Mouse (Mus musculus): ENCODE results near the gene Nek6.

GRCm38 (mm10) chr2:38579528-38579927 is 68.1 kb downstream of the Nek6 start:
- no peak for TF ChIP-seq CTCF (IDR thresholded peaks at IDR 0.05; ENCODE audit: control insufficient read depth, insufficient read depth, insufficient replicate concordance, low read depth, low read length)
- TF ChIP-seq POLR2A (IDR thresholded peaks at IDR 0.05; ENCODE audit: control insufficient read depth, low read depth, low read length), result no peak
